Mouse (Mus musculus): ENCODE results near the gene Gm49345. TPM values are rescaled to one million over a fixed set of nuclear protein-coding genes. Genes with fewer than 3 reads are reported as not detected.

The Gm49345 gene
- total RNA-seq (2023): under 1 TPM; 0.39 to 0.42 TPM

GRCm38 (mm10) chr13:67637294-67638007 lies at the start of gene Gm49345, which contains the start of gene Zfp729a:
TSS of gene Gm49345 (minus strand) at chr13:67637769.
TSS of gene Zfp729a (minus strand) at chr13:67637791.

DNA sequence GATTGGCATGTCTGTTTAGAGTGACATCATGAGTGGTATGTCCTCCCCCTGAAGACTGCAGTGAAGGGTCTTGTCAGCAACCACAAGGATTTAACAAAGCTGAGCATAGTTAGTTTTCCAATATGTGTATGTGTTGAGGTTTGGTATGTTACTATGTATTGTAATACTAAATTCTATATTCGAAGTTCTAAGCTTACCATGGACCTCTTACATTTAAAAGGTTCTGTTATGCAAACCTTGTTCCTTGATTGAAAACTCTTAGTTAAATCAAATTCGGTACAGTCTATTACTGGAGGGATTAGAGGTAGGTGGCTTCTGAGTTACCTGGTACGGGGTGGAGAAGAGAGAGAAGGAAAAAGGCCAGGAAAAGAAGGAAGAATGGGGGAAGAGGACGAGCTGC lies 49.4 kb upstream of the Gm49345 start, which contains the start of gene Zfp738:
TSS of gene Zfp738 (minus strand) at position 101 of the 400 bp plus-strand sequence.

GRCm38 (mm10) chr13:67609066-67609876 lies 28.3 kb downstream of the Gm49345 start, which contains the start of gene Zfp729b:
TSS of gene Zfp729b (minus strand) at chr13:67609707.

GRCm38 (mm10) chr13:67553730-67554129 lies 83.8 kb downstream of the Gm49345 start, which contains the start of gene Zfp748:
TSS of gene Zfp748 (minus strand) at chr13:67553830.

Other genes with a start within 250 kb of the Gm49345 start
- gene Zfp429, start 237.9 kb downstream of the Gm49345 start, total RNA-seq (2023): 1 to 10 TPM; 4.0 to 4.2 TPM
- gene Zfp459, start 216.4 kb downstream of the Gm49345 start, total RNA-seq (2023): under 1 TPM; 0.09 to 0.42 TPM
- 1 to 10 TPM; 2.8 to 3.3 TPM for gene Zfp874a, start 186.1 kb downstream of the Gm49345 start, total RNA-seq (2023)
- gene Zfp874b, start 153.5 kb downstream of the Gm49345 start, total RNA-seq (2023): 1 to 10 TPM; 6.6 to 9.1 TPM
- 1 to 10 TPM; 3.6 to 5.8 TPM for gene Zfp58, start 137.2 kb downstream of the Gm49345 start, total RNA-seq (2023)
- gene Gm26965, start 111.6 kb downstream of the Gm49345 start, total RNA-seq (2023): not detected
- gene Zfp87, start 111.6 kb downstream of the Gm49345 start, total RNA-seq (2023): 10 to 100 TPM; 10.9 to 14.0 TPM
- 1 to 10 TPM; 5.7 to 5.9 TPM for gene Zfp748, start 83.9 kb downstream of the Gm49345 start, total RNA-seq (2023)
- gene Zfp729b, start 28.1 kb downstream of the Gm49345 start, total RNA-seq (2023): 1 to 10 TPM; 8.9 to 9.8 TPM
- gene Zfp729a, start within 50 bp of the Gm49345 start, total RNA-seq (2023): 10 to 100 TPM in 1 of 2 experiments, 1 to 10 TPM in 1; 9.4 to 11.5 TPM
- gene Zfp738, start 49.3 kb upstream of the Gm49345 start, total RNA-seq (2023): 1 to 10 TPM; 5.5 to 6.5 TPM
- 1 to 10 TPM; 6.5 to 6.6 TPM for gene Zfp65, start 91.4 kb upstream of the Gm49345 start, total RNA-seq (2023)
- 1 to 10 TPM; 1.4 to 2.3 TPM for gene Zfp85, start 117.5 kb upstream of the Gm49345 start, total RNA-seq (2023)
- under 1 TPM; 0.31 to 0.35 TPM for gene Zfp493, start 141.9 kb upstream of the Gm49345 start, total RNA-seq (2023)
- 1 to 10 TPM; 1.6 to 1.8 TPM for gene Zfp273, start 176.0 kb upstream of the Gm49345 start, total RNA-seq (2023)
- 1 to 10 TPM in 1 of 2 experiments, not detected in 1; 1.0 TPM for gene Gm10037, start 193.3 kb upstream of the Gm49345 start, total RNA-seq (2023)
- not detected for gene BC048507, start 225.6 kb upstream of the Gm49345 start, total RNA-seq (2023)

Measured in neutrophil, adult 83 days (primary cell).